Mouse (Mus musculus): ENCODE results near the gene Strip2. TPM values are rescaled to one million over a fixed set of nuclear protein-coding genes. Genes with fewer than 3 reads are reported as not detected.

Strip2 gene
- total and polyA plus RNA-seq, 3 experiments = 0.02 to 0.76 (median 0.30) TPM

DNA sequence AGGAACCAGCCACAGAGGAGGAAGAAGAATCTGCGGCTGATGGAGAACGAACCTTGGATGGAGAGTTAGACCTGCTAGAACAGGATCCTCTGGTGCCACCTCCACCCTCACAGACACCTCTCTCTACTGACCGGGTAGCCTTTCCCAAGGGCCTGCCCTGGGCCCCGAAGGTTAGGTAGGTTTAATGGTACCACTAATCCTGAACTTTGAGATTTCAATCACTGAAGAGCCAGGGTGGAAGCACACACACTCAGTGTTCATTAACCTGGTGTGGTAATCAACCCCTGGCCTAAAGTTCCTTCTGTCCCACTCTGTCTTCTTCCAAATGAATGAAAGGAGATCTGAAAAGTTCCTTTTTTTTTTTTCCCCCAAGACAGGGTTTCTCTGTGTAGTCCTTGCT, 14.4 kb downstream of the Strip2 start:
- no peak for ATAC-seq (ENCODE audit: extremely low read depth, insufficient number of reproducible peaks, low FRiP score, poor library complexity, severe bottlenecking)
- TF ChIP-seq CTCF (IDR thresholded peaks at IDR 0.05; ENCODE audit: low read depth, low read length) = no peak
- TF ChIP-seq POLR2AphosphoS5 (IDR thresholded peaks at IDR 0.05; ENCODE audit: insufficient replicate concordance, low read depth, low read length) = no peak
- no peak for TF ChIP-seq TAL1 (conservative IDR thresholded peaks at IDR 0.05; ENCODE audit: low read depth, low read length)
- no peak for TF ChIP-seq GATA2 (IDR thresholded peaks at IDR 0.05; ENCODE audit: borderline replicate concordance, low read depth, low read length)
- no peak for TF ChIP-seq GATA1 (IDR thresholded peaks at IDR 0.05; ENCODE audit: borderline replicate concordance, low read length)
- Histone ChIP-seq H3K4me3 (ENCODE audit: low read depth, low read length) (no peak overlapping the region), H3K27me3 (ENCODE audit: insufficient read depth, low read length) (peaks cover 36% of the 10 kb centered on the region), H3K36me3 (replicated peaks) (no peaks in the 10 kb centered on the region), H3K9me3 (replicated peaks) (no peaks in the 10 kb centered on the region), H3K4me1 (ENCODE audit: insufficient read depth, low read depth, low read length) (no peaks in the 10 kb centered on the region)
- no peak for DNase-seq (ENCODE audit: low spot score)

DNA sequence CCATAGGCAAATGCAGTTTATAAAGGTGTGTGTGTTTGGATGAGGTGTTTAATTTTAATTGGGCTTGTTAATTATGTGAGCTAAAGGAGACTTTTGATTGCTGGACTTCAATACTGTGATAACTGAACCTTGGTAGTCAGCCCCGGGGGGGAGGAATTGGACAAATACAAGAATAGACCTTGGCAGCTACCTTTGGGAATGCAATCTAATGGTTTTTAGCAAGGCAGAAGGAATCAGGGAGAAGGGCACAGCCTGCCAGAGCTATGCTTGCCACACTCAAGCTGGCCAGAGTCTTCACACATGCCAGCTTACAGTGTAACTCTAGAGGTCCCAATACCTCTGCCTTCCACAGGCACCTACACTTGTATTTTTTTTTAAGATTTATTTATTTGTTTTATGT, 18.9 kb downstream of the Strip2 start:
- TF ChIP-seq TAL1 (conservative IDR thresholded peaks at IDR 0.05; ENCODE audit: low read depth, low read length) (no peak), GATA1 (IDR thresholded peaks at IDR 0.05; ENCODE audit: borderline replicate concordance, low read length) (no peak), CTCF (IDR thresholded peaks at IDR 0.05; ENCODE audit: low read depth, low read length) (no peak), GATA2 (IDR thresholded peaks at IDR 0.05; ENCODE audit: borderline replicate concordance, low read depth, low read length) (no peak), POLR2AphosphoS5 (IDR thresholded peaks at IDR 0.05; ENCODE audit: insufficient replicate concordance, low read depth, low read length) (no peak)
- DNase-seq (ENCODE audit: low spot score) (no peak), ATAC-seq (ENCODE audit: extremely low read depth, insufficient number of reproducible peaks, low FRiP score, poor library complexity, severe bottlenecking) (no peak)
- Histone ChIP-seq H3K9me3 (replicated peaks) (no peaks in the 10 kb centered on the region), H3K36me3 (replicated peaks) (no peaks in the 10 kb centered on the region), H3K27me3 (ENCODE audit: insufficient read depth, low read length) (peaks cover 21% of the 10 kb centered on the region), H3K4me1 (ENCODE audit: insufficient read depth, low read depth, low read length) (no peaks in the 10 kb centered on the region), H3K4me3 (ENCODE audit: low read depth, low read length) (no peak overlapping the region)

GRCm38 (mm10) chr6:29940428-29940827, 23.6 kb downstream of the Strip2 start:
- no peaks in the 10 kb centered on the region for H3K36me3 ChIP-seq (replicated peaks)
- no peaks in the 10 kb centered on the region for H3K9me3 ChIP-seq (replicated peaks)
- DNase-seq (ENCODE audit: low spot score) (no peak), ATAC-seq (ENCODE audit: extremely low read depth, insufficient number of reproducible peaks, low FRiP score, poor library complexity, severe bottlenecking) (no peak)
- TF ChIP-seq TAL1 (conservative IDR thresholded peaks at IDR 0.05; ENCODE audit: low read depth, low read length) (no peak), GATA1 (IDR thresholded peaks at IDR 0.05; ENCODE audit: borderline replicate concordance, low read length) (no peak), GATA2 (IDR thresholded peaks at IDR 0.05; ENCODE audit: borderline replicate concordance, low read depth, low read length) (no peak), POLR2AphosphoS5 (IDR thresholded peaks at IDR 0.05; ENCODE audit: insufficient replicate concordance, low read depth, low read length) (no peak), CTCF (IDR thresholded peaks at IDR 0.05; ENCODE audit: low read depth, low read length) (no peak)
- peaks cover 27% of the 10 kb centered on the region for H3K27me3 ChIP-seq (ENCODE audit: insufficient read depth, low read length)
- no peak overlapping the region for H3K4me3 ChIP-seq (ENCODE audit: low read depth, low read length)
- no peaks in the 10 kb centered on the region for H3K4me1 ChIP-seq (ENCODE audit: insufficient read depth, low read depth, low read length)

DNA sequence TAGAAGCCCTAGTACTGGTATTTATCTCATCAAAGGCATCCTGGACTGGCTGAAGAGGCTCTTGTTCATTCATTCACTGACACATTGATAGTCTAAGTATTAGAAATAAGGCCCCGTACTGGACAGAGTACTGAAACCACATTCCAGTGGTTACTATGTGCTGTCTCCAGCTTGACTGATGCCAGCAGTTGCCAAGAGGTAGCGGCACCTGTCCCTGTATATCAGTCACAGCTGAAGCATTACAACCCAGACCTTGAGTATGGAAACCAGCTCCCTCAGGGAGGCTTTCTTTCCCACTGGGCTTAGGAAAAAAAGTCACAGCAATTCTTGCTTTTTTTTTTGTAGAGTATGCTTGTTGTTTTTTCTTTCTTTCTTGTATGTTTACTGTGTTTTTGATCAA, 24.2 kb downstream of the Strip2 start:
- TF ChIP-seq GATA1 (IDR thresholded peaks at IDR 0.05; ENCODE audit: borderline replicate concordance, low read length) (no peak), POLR2AphosphoS5 (IDR thresholded peaks at IDR 0.05; ENCODE audit: insufficient replicate concordance, low read depth, low read length) (no peak), CTCF (IDR thresholded peaks at IDR 0.05; ENCODE audit: low read depth, low read length) (no peak), TAL1 (conservative IDR thresholded peaks at IDR 0.05; ENCODE audit: low read depth, low read length) (no peak), GATA2 (IDR thresholded peaks at IDR 0.05; ENCODE audit: borderline replicate concordance, low read depth, low read length) (no peak)
- H3K4me1 ChIP-seq (ENCODE audit: insufficient read depth, low read depth, low read length) = no peaks in the 10 kb centered on the region
- H3K9me3 ChIP-seq (replicated peaks) = no peaks in the 10 kb centered on the region
- ATAC-seq (ENCODE audit: extremely low read depth, insufficient number of reproducible peaks, low FRiP score, poor library complexity, severe bottlenecking) = no peak
- no peak overlapping the region for H3K4me3 ChIP-seq (ENCODE audit: low read depth, low read length)
- no peak for DNase-seq (ENCODE audit: low spot score)
- H3K36me3 ChIP-seq (replicated peaks) = no peaks in the 10 kb centered on the region
- H3K27me3 ChIP-seq (ENCODE audit: insufficient read depth, low read length) = peaks cover 22% of the 10 kb centered on the region

- TF ChIP-seq CTCF (IDR thresholded peaks at IDR 0.05; ENCODE audit: low read depth, low read length) = no peak
- no peak for ATAC-seq (ENCODE audit: extremely low read depth, insufficient number of reproducible peaks, low FRiP score, poor library complexity, severe bottlenecking)
Observed at GRCm38 (mm10) chr6:29944465-29944864, 27.7 kb downstream of the Strip2 start.

GRCm38 (mm10) chr6:29946568-29946967, 29.8 kb downstream of the Strip2 start:
- no peak for TF ChIP-seq GATA1 (IDR thresholded peaks at IDR 0.05; ENCODE audit: borderline replicate concordance, low read length)
- TF ChIP-seq GATA2 (IDR thresholded peaks at IDR 0.05; ENCODE audit: borderline replicate concordance, low read depth, low read length) = no peak
- no peak for TF ChIP-seq POLR2AphosphoS5 (IDR thresholded peaks at IDR 0.05; ENCODE audit: insufficient replicate concordance, low read depth, low read length)
- TF ChIP-seq TAL1 (conservative IDR thresholded peaks at IDR 0.05; ENCODE audit: low read depth, low read length) = no peak
- TF ChIP-seq CTCF (IDR thresholded peaks at IDR 0.05; ENCODE audit: low read depth, low read length) = no peak
- Histone ChIP-seq H3K9me3 (replicated peaks) (no peaks in the 10 kb centered on the region), H3K4me3 (ENCODE audit: low read depth, low read length) (no peak overlapping the region), H3K27me3 (ENCODE audit: insufficient read depth, low read length) (peaks cover 19% of the 10 kb centered on the region), H3K4me1 (ENCODE audit: insufficient read depth, low read depth, low read length) (no peaks in the 10 kb centered on the region), H3K36me3 (replicated peaks) (no peaks in the 10 kb centered on the region)
- no peak for DNase-seq (ENCODE audit: low spot score)
- no peak for ATAC-seq (ENCODE audit: extremely low read depth, insufficient number of reproducible peaks, low FRiP score, poor library complexity, severe bottlenecking)

More at GRCm38 (mm10) chr6:29944465-29944864, 27.7 kb downstream of the Strip2 start:
- Histone ChIP-seq H3K4me3 (ENCODE audit: low read depth, low read length) (no peak overlapping the region), H3K4me1 (ENCODE audit: insufficient read depth, low read depth, low read length) (no peaks in the 10 kb centered on the region), H3K36me3 (replicated peaks) (no peaks in the 10 kb centered on the region), H3K27me3 (ENCODE audit: insufficient read depth, low read length) (peaks cover 25% of the 10 kb centered on the region), H3K9me3 (replicated peaks) (no peaks in the 10 kb centered on the region)
- no peak for DNase-seq (ENCODE audit: low spot score)

- TF ChIP-seq CTCF (IDR thresholded peaks at IDR 0.05; ENCODE audit: low read depth, low read length) (no peak), GATA2 (IDR thresholded peaks at IDR 0.05; ENCODE audit: borderline replicate concordance, low read depth, low read length) (no peak), GATA1 (IDR thresholded peaks at IDR 0.05; ENCODE audit: borderline replicate concordance, low read length) (no peak), POLR2AphosphoS5 (IDR thresholded peaks at IDR 0.05; ENCODE audit: insufficient replicate concordance, low read depth, low read length) (no peak), TAL1 (conservative IDR thresholded peaks at IDR 0.05; ENCODE audit: low read depth, low read length) (no peak)
- H3K4me1 ChIP-seq (ENCODE audit: insufficient read depth, low read depth, low read length) = no peaks in the 10 kb centered on the region
- DNase-seq (ENCODE audit: low spot score) (no peak), ATAC-seq (ENCODE audit: extremely low read depth, insufficient number of reproducible peaks, low FRiP score, poor library complexity, severe bottlenecking) (no peak)
- H3K36me3 ChIP-seq (replicated peaks) = no peaks in the 10 kb centered on the region
- peaks cover 19% of the 10 kb centered on the region for H3K27me3 ChIP-seq (ENCODE audit: insufficient read depth, low read length)
- no peaks in the 10 kb centered on the region for H3K9me3 ChIP-seq (replicated peaks)
- no peak overlapping the region for H3K4me3 ChIP-seq (ENCODE audit: low read depth, low read length)
Observed at GRCm38 (mm10) chr6:29947823-29948222, 31.0 kb downstream of the Strip2 start.

Data from G1E (cell line).